Mouse (Mus musculus) megakaryocyte-erythroid progenitor cell, adult 5-6 weeks (primary cell): ENCODE data around the gene Tpmt. TPM values are rescaled to one million over a fixed set of nuclear protein-coding genes. Genes with fewer than 3 reads are reported as not detected.

Source experiments
- ATAC-seq: replicated peaks from 2 replicates; pipeline ENCODE4 v1.8.0; 2016; ENCODE audit warnings: mild to moderate bottlenecking, inconsistent platforms; ENCODE audit not compliant: severe bottlenecking, poor library complexity, low FRiP score, low TSS enrichment
- total RNA-seq, 2 experiments: library from RNA; stranded (forward) in 1 of 2; stranded (reverse) in 1 of 2; fragments of 200-1000, 215-1000 nt in 1 of 2; fragments of >200 nt in 1 of 2; fragmentation: Nextera tagmentation in 1 of 2; gene quantifications; 2 replicates each; pipeline ENCODE4 v1.2.3; 2014 to 2017

The Tpmt gene
- total RNA-seq, 2 experiments from 2014 or later, result 2.3 to 21.9 TPM

GRCm38 (mm10) chr13:47043833-47044616 lies 512 bp downstream of the Tpmt start:
- peak; percentile 8; the same call in 1 of the 2 replicates for ATAC-seq

GRCm38 (mm10) chr13:47043030-47043680 lies 1.4 kb downstream of the Tpmt start, which contains the start of gene Kdm1b:
Gene Kdm1b (plus strand): TSS chr13:47043499.
- ATAC-seq, result peak; percentile 94

GRCm38 (mm10) chr13:47042024-47042633 lies 2.4 kb downstream of the Tpmt start:
- ATAC-seq, result no peak

GRCm38 (mm10) chr13:47040061-47040460 lies 4.5 kb downstream of the Tpmt start:
- no peak for ATAC-seq

GRCm38 (mm10) chr13:47037946-47038345 lies 6.6 kb downstream of the Tpmt start:
- no peak for ATAC-seq

- ATAC-seq, result no peak
Observed at GRCm38 (mm10) chr13:47033602-47034001, 10.9 kb downstream of the Tpmt start.

- no peak for ATAC-seq
Observed at GRCm38 (mm10) chr13:47030376-47031107, 14.0 kb downstream of the Tpmt start.

GRCm38 (mm10) chr13:47020798-47021197 lies 23.7 kb downstream of the Tpmt start:
- ATAC-seq, result no peak

GRCm38 (mm10) chr13:47019774-47020173 lies 24.8 kb downstream of the Tpmt start:
- ATAC-seq, result no peak

- peak; percentile 60 for ATAC-seq
Observed at GRCm38 (mm10) chr13:47017259-47017658, 27.3 kb downstream of the Tpmt start.

- ATAC-seq, result no peak
Observed at GRCm38 (mm10) chr13:47015195-47015501, 29.4 kb downstream of the Tpmt start.

- ATAC-seq, result peak; percentile 86
Observed at GRCm38 (mm10) chr13:47014334-47015194, 30.0 kb downstream of the Tpmt start, which contains the start of gene Nhlrc1. Gene Nhlrc1 (minus strand): TSS chr13:47014850.

GRCm38 (mm10) chr13:47013740-47014139 lies 30.8 kb downstream of the Tpmt start:
- no peak for ATAC-seq

GRCm38 (mm10) chr13:47001590-47001989 lies 42.9 kb downstream of the Tpmt start:
- no peak for ATAC-seq

- no peak for ATAC-seq
Observed at GRCm38 (mm10) chr13:46999498-46999897, 45.0 kb downstream of the Tpmt start.

GRCm38 (mm10) chr13:46997355-46997754 lies 47.2 kb downstream of the Tpmt start:
- ATAC-seq, result no peak

- no peak for ATAC-seq
Observed at GRCm38 (mm10) chr13:46993274-46993551, 51.3 kb downstream of the Tpmt start.

GRCm38 (mm10) chr13:46992516-46993273 lies 51.8 kb downstream of the Tpmt start:
- no peak for ATAC-seq
